ENCODE assay signal across 12 mouse cellular contexts in genomic region chr1:39839217-39839616, GRCm38 (mm10). TPM values are rescaled to one million over a fixed set of nuclear protein-coding genes. Genes with fewer than 3 reads are reported as not detected.
DNase-seq lines count a peak whose midpoint lies in the region; ATAC-seq and TF ChIP-seq lines count a peak whose summit lies in the region.
"Had no signal": no experiment of that assay in that cellular context is flagged by ENCODE, and none has a peak within 500 bp of the region (broad histone marks: within the 10 kb centered on the region; RNA-seq: fewer than 3 reads in every experiment).

No protein-coding gene starts in this region.

- ATAC-seq in forebrain, postnatal 0 days, result peak; percentile 59
- ATAC-seq in liver, postnatal 0 days, result no peak
- ATAC-seq in frontal cortex, adult (ENCODE audit: low TSS enrichment), result no peak

- H3K9ac ChIP-seq in forebrain, postnatal 0 days, result no peak overlapping the region
- no peak overlapping the region for H3K9ac ChIP-seq in liver, postnatal 0 days (replicated peaks)

- no peak for TF ChIP-seq EP300 in liver, postnatal 0 days (IDR thresholded peaks at IDR 0.05; ENCODE audit: low read depth)

- 43% methylated on average over 10 of the region's 10 CpGs for WGBS in forebrain, postnatal 0 days
- 48% methylated on average over 10 of the region's 10 CpGs for WGBS in liver, postnatal 0 days (ENCODE audit: insufficient replicate concordance)

- H3K27me3 ChIP-seq in forebrain, postnatal 0 days (ENCODE audit: insufficient read depth, low read length), result no peaks in the 10 kb centered on the region
- H3K27me3 ChIP-seq in liver, postnatal 0 days (ENCODE audit: insufficient read depth, low read length), result no peaks in the 10 kb centered on the region

- no peak overlapping the region for H3K4me3 ChIP-seq in forebrain, postnatal 0 days (ENCODE audit: low read depth, low read length)
- no peak overlapping the region for H3K4me3 ChIP-seq in liver, postnatal 0 days (ENCODE audit: low read depth, low read length)

- DNase-seq in retina, postnatal 1 day, result peak; percentile 63
- DNase-seq in retina, embryonic 14.5 days (ENCODE audit: low spot score), result no peak
- DNase-seq in forebrain, postnatal 0 days, result no peak
- no peak for DNase-seq in liver, postnatal 0 days
- DNase-seq in urinary bladder, postnatal 25 days (ENCODE audit: low spot score), result no peak
- no peak for DNase-seq in adrenal gland, adult (ENCODE audit: inconsistent age in 2 of 2, low spot score in 1 of 2)
- DNase-seq: right cerebral cortex, postnatal 25 days; thymus, adult 18-20 months had no signal

- H3K9me3 ChIP-seq in forebrain, postnatal 0 days (ENCODE audit: low read length), result no peaks in the 10 kb centered on the region
- no peaks in the 10 kb centered on the region for H3K9me3 ChIP-seq in liver, postnatal 0 days (ENCODE audit: low read length)

- H3K27ac ChIP-seq in forebrain, postnatal 0 days (ENCODE audit: low read depth, low read length), result peak overlapping the region; percentile 37; the same call in 1 of the 2 replicates
- no peak overlapping the region for H3K27ac ChIP-seq in liver, postnatal 0 days (ENCODE audit: low read depth)

- no peaks in the 10 kb centered on the region for H3K4me1 ChIP-seq in forebrain, postnatal 0 days (ENCODE audit: insufficient read depth)
- peaks cover 7% of the 10 kb centered on the region for H3K4me1 ChIP-seq in liver, postnatal 0 days (ENCODE audit: insufficient read depth)

- H3K36me3 ChIP-seq in forebrain, postnatal 0 days (ENCODE audit: insufficient read depth), result no peaks in the 10 kb centered on the region
- H3K36me3 ChIP-seq in liver, postnatal 0 days (replicated peaks; ENCODE audit: insufficient read depth, low read length), result no peaks in the 10 kb centered on the region

- TF ChIP-seq CTCF in forebrain, postnatal 0 days (IDR thresholded peaks at IDR 0.05; ENCODE audit: low read depth), result no peak
- TF ChIP-seq CTCF in liver, postnatal 0 days (IDR thresholded peaks at IDR 0.05; ENCODE audit: low read depth), result no peak

- H3K4me2 ChIP-seq in forebrain, postnatal 0 days (ENCODE audit: low read depth), result no peak overlapping the region
- peak overlapping the region; percentile 29; the same call in 1 of the 2 replicates for H3K4me2 ChIP-seq in liver, postnatal 0 days (ENCODE audit: low read depth, low read length)

RNA-seq across cellular contexts. Expression of gene Gm3646, which starts 34.1 kb away (rescaled TPM):
- total RNA-seq in forebrain, postnatal 0 days (2014; rRNA removed), result not detected in 2 replicates
- not detected in 2 replicates for polyA plus RNA-seq in forebrain, postnatal 0 days (2015; fragmentation: Nextera tagmentation; extraction: Ambion mirVana)
- polyA plus RNA-seq in liver, postnatal 0 days (2015; fragmentation: Nextera tagmentation; extraction: Ambion mirVana), result not detected in 2 replicates
- total RNA-seq: ES-E14; hematopoietic stem cell, adult 5-6 weeks; left cerebral cortex, adult 18-20 months had no signal
